Mouse (Mus musculus) CH12.LX (cell line): ENCODE results near the gene Mrpl42. TPM values are rescaled to one million over a fixed set of nuclear protein-coding genes. Genes with fewer than 3 reads are reported as not detected.

Source experiments
- DNase-seq: peaks from one replicate; pipeline ENCODE4 v3.0.0-alpha.2; 2013; ENCODE audit errors: extremely low read depth
- H3K27ac ChIP-seq: 2 replicates; pipeline ENCODE4 v1.5.1; 2012; ENCODE audit warnings: low read depth, mild to moderate bottlenecking, control low read depth, moderate library complexity; ENCODE audit not compliant: insufficient read depth
- H3K27me3 ChIP-seq: replicated peaks from 2 replicates; pipeline ENCODE3; 2012; ENCODE audit warnings: inconsistent platforms
- H3K36me3 ChIP-seq, 2 experiments: replicated peaks in 1 of 2; 2 replicates each; pipeline versions ENCODE3 to v1.6.1; 2012; ENCODE audit warnings: inconsistent platforms in 1 of 2, low read length in 1 of 2, mild to moderate bottlenecking in 1 of 2, mixed read lengths in 1 of 2, moderate library complexity in 1 of 2; ENCODE audit not compliant: control insufficient read depth in 1 of 2, insufficient read depth in 1 of 2
- H3K4me1 ChIP-seq, 2 experiments: 2 replicates each; pipeline ENCODE4 v1.6.1; 2012; ENCODE audit warnings: inconsistent platforms in 1 of 2, moderate library complexity in 1 of 2; ENCODE audit not compliant: insufficient read depth in 2 of 2, control insufficient read depth in 1 of 2
- H3K4me2 ChIP-seq: 2 replicates; pipeline ENCODE4 v1.6.1; 2012; ENCODE audit warnings: low read depth, mild to moderate bottlenecking, control low read depth; ENCODE audit not compliant: poor library complexity, insufficient read depth, severe bottlenecking
- H3K4me3 ChIP-seq, 3 experiments: fragments of 150-350 bp in 1 of 3; sonication (generic) in 1 of 3; replicated peaks in 1 of 3; 2 replicates each; pipeline versions ENCODE3 to v1.5.1; 2011 to 2012; ENCODE audit warnings: low read depth in 2 of 3, low read length in 2 of 3, mild to moderate bottlenecking in 2 of 3, moderate library complexity in 2 of 3, control low read depth in 1 of 3, improper control_type of control experiment in 1 of 3, inconsistent platforms in 1 of 3, mixed read lengths in 1 of 3; ENCODE audit not compliant: poor library complexity in 1 of 3
- H3K79me2 ChIP-seq: replicated peaks from 2 replicates; pipeline ENCODE4 v1.6.1; 2012; ENCODE audit warnings: mild to moderate bottlenecking, moderate library complexity; ENCODE audit not compliant: control insufficient read depth, poor library complexity, insufficient read depth, severe bottlenecking; ENCODE audit errors: extremely low read depth
- H3K9ac ChIP-seq: 2 replicates; pipeline ENCODE4 v1.6.1; 2012; ENCODE audit warnings: low read depth, mild to moderate bottlenecking, control low read depth, moderate library complexity; ENCODE audit not compliant: insufficient read depth
- H3K9me3 ChIP-seq: replicated peaks from 2 replicates; pipeline ENCODE3; 2012; ENCODE audit warnings: low read length, inconsistent platforms, mixed read lengths
- BHLHE40 ChIP-seq: IDR thresholded peaks from 2 replicates; pipeline ENCODE4 v1.6.1; 2011; ENCODE audit warnings: mild to moderate bottlenecking, low read depth, low read length, improper control_type of control experiment
- CHD1 ChIP-seq: IDR thresholded peaks from 2 replicates; pipeline ENCODE4 v1.6.1; 2012; ENCODE audit warnings: low read depth, low read length, improper control_type of control experiment, inconsistent platforms
- CHD2 ChIP-seq: IDR thresholded peaks from 2 replicates; pipeline ENCODE4 v1.6.1; 2011; ENCODE audit warnings: low read length, improper control_type of control experiment
- CTCF ChIP-seq, 2 experiments: IDR thresholded peaks in 1 of 2; conservative IDR thresholded peaks in 1 of 2; 2 replicates each; pipeline ENCODE4 v1.5.1; 2011 to 2012; ENCODE audit warnings: low read depth in 2 of 2, low read length in 2 of 2, improper control_type of control experiment in 1 of 2, inconsistent platforms in 1 of 2, mild to moderate bottlenecking in 1 of 2, moderate library complexity in 1 of 2
- ELF1 ChIP-seq: IDR thresholded peaks from 2 replicates; pipeline ENCODE4 v1.6.1; 2014; ENCODE audit warnings: low read depth, mild to moderate bottlenecking, inconsistent platforms, low read length, improper control_type of control experiment
- EP300 ChIP-seq: IDR thresholded peaks from 2 replicates; pipeline ENCODE4 v1.6.1; 2011; ENCODE audit warnings: low read length, improper control_type of control experiment
- ETS1 ChIP-seq: conservative IDR thresholded peaks from 2 replicates; pipeline ENCODE4 v1.6.1; 2012; ENCODE audit warnings: low read depth, mild to moderate bottlenecking, inconsistent platforms, low read length, improper control_type of control experiment, moderate library complexity
- GABPA ChIP-seq: IDR thresholded peaks from 2 replicates; pipeline ENCODE4 v1.6.1; 2012; ENCODE audit warnings: low read depth, low read length, improper control_type of control experiment, inconsistent platforms; ENCODE audit not compliant: insufficient replicate concordance
- HCFC1 ChIP-seq: IDR thresholded peaks from 2 replicates; pipeline ENCODE4 v1.6.1; 2012; ENCODE audit warnings: low read depth, mild to moderate bottlenecking, inconsistent platforms, low read length, improper control_type of control experiment
- IRF4 ChIP-seq: IDR thresholded peaks from 2 replicates; pipeline ENCODE4 v1.6.1; 2014; ENCODE audit warnings: low read depth, mild to moderate bottlenecking, inconsistent platforms, low read length, improper control_type of control experiment
- JUND ChIP-seq: conservative IDR thresholded peaks from 2 replicates; pipeline ENCODE4 v1.6.1; 2011; ENCODE audit warnings: low read depth, low read length, improper control_type of control experiment
- KAT2A ChIP-seq: IDR thresholded peaks from 2 replicates; pipeline ENCODE4 v1.6.1; 2012; ENCODE audit warnings: low read length, improper control_type of control experiment, inconsistent platforms; ENCODE audit not compliant: insufficient replicate concordance
- MAFK ChIP-seq: IDR thresholded peaks from 2 replicates; pipeline ENCODE4 v1.6.1; 2011; ENCODE audit warnings: low read length, improper control_type of control experiment; ENCODE audit not compliant: insufficient replicate concordance
- MAX ChIP-seq: IDR thresholded peaks from 2 replicates; pipeline ENCODE4 v1.6.1; 2011; ENCODE audit warnings: low read length, improper control_type of control experiment
- MAZ ChIP-seq: IDR thresholded peaks from 2 replicates; pipeline ENCODE4 v1.6.1; 2012; ENCODE audit warnings: low read depth, mild to moderate bottlenecking, inconsistent platforms, low read length, improper control_type of control experiment, moderate library complexity
- MEF2A ChIP-seq: IDR thresholded peaks from 2 replicates; pipeline ENCODE4 v1.6.1; 2014; ENCODE audit warnings: low read depth, mild to moderate bottlenecking, inconsistent platforms, low read length, improper control_type of control experiment, borderline replicate concordance
- MXI1 ChIP-seq: IDR thresholded peaks from 2 replicates; pipeline ENCODE4 v1.6.1; 2011; ENCODE audit warnings: mild to moderate bottlenecking, low read depth, low read length, improper control_type of control experiment
- MYC ChIP-seq: IDR thresholded peaks from 2 replicates; pipeline ENCODE4 v1.6.1; 2011; ENCODE audit warnings: low read depth, mild to moderate bottlenecking, improper control_type of control experiment, low read length
- NELFE ChIP-seq: IDR thresholded peaks from 2 replicates; pipeline ENCODE4 v1.6.1; 2011; ENCODE audit warnings: low read depth, low read length, improper control_type of control experiment
- NRF1 ChIP-seq: IDR thresholded peaks from 2 replicates; pipeline ENCODE4 v1.6.1; 2014; ENCODE audit warnings: low read depth, mild to moderate bottlenecking, inconsistent platforms, low read length, improper control_type of control experiment, moderate library complexity
- PAX5 ChIP-seq: IDR thresholded peaks from 2 replicates; pipeline ENCODE4 v1.6.1; 2012; ENCODE audit warnings: low read length, inconsistent platforms, mixed read lengths
- POLR2A ChIP-seq: IDR thresholded peaks from 2 replicates; pipeline ENCODE4 v1.6.1; 2011; ENCODE audit warnings: low read depth, mild to moderate bottlenecking, improper control_type of control experiment, low read length
- POLR2AphosphoS2 ChIP-seq: IDR thresholded peaks from 2 replicates; pipeline ENCODE4 v1.6.1; 2011; ENCODE audit warnings: low read depth, low read length, improper control_type of control experiment
- RAD21 ChIP-seq: IDR thresholded peaks from 2 replicates; pipeline ENCODE4 v1.6.1; 2011; ENCODE audit warnings: low read depth, mild to moderate bottlenecking, low read length, improper control_type of control experiment, moderate library complexity
- RCOR1 ChIP-seq: conservative IDR thresholded peaks from 2 replicates; pipeline ENCODE4 v1.6.1; 2012; ENCODE audit warnings: low read depth, mild to moderate bottlenecking, inconsistent platforms, low read length, improper control_type of control experiment
- SIN3A ChIP-seq: IDR thresholded peaks from 2 replicates; pipeline ENCODE4 v1.6.1; 2012; ENCODE audit warnings: low read length, improper control_type of control experiment, inconsistent platforms
- SMC3 ChIP-seq: IDR thresholded peaks from 2 replicates; pipeline ENCODE4 v1.6.1; 2011; ENCODE audit warnings: low read depth, low read length, improper control_type of control experiment
- TBP ChIP-seq: conservative IDR thresholded peaks from 2 replicates; pipeline ENCODE4 v1.6.1; 2011; ENCODE audit warnings: low read depth, low read length, improper control_type of control experiment
- TCF12 ChIP-seq: IDR thresholded peaks from 2 replicates; pipeline ENCODE4 v1.6.1; 2014; ENCODE audit warnings: low read depth, mild to moderate bottlenecking, inconsistent platforms, low read length, improper control_type of control experiment
- UBTF ChIP-seq: IDR thresholded peaks from 2 replicates; pipeline ENCODE4 v1.6.1; 2012; ENCODE audit warnings: low read depth, mild to moderate bottlenecking, inconsistent platforms, low read length, improper control_type of control experiment, moderate library complexity
- USF1 ChIP-seq: IDR thresholded peaks from 2 replicates; pipeline ENCODE4 v1.6.1; 2014; ENCODE audit warnings: low read depth, mild to moderate bottlenecking, inconsistent platforms, low read length, improper control_type of control experiment
- USF2 ChIP-seq: conservative IDR thresholded peaks from 2 replicates; pipeline ENCODE4 v1.6.1; 2011; ENCODE audit warnings: low read depth, low read length, improper control_type of control experiment
- ZC3H11A ChIP-seq: IDR thresholded peaks from 2 replicates; pipeline ENCODE4 v1.6.1; 2012; ENCODE audit warnings: low read depth, mild to moderate bottlenecking, inconsistent platforms, low read length, improper control_type of control experiment
- ZMIZ1 ChIP-seq: IDR thresholded peaks from 2 replicates; pipeline ENCODE4 v1.6.1; 2012; ENCODE audit warnings: low read depth, mild to moderate bottlenecking, inconsistent platforms, low read length, improper control_type of control experiment
- ZNF384 ChIP-seq: IDR thresholded peaks from 2 replicates; pipeline ENCODE4 v1.6.1; 2012; ENCODE audit warnings: low read depth, low read length, improper control_type of control experiment, inconsistent platforms
- dilution Hi-C: fragments of 300-500 bp; cut with MboI; formaldehyde crosslinking; loops from 2 replicates; pipeline ENCODE4 v1.14.3; 2020; ENCODE audit warnings: low sequenced_read_pairs; ENCODE audit not compliant: extremely low pct_unique_long_range_greater_than_20kb, extremely low pct_ligation_motif_present
- in situ Hi-C: fragments of 300-500 bp; cut with MboI; formaldehyde crosslinking; loops from 3 replicates; pipeline ENCODE4 v1.14.3; 2019; ENCODE audit warnings: low sequenced_read_pairs, low pct_ligation_motif_present, low pct_unique_long_range_greater_than_20kb, mixed read lengths
- polyA plus RNA-seq: library from polyadenylated mRNA; unstranded; fragments of >175 nt; gene quantifications from 2 replicates; pipeline ENCODE4 v1.2.1, GENCODE M21; 2012; ENCODE audit warnings: low read depth; ENCODE audit not compliant: insufficient read length
- total RNA-seq, 2 experiments: library from RNA; depleted of rRNA; stranded (reverse); fragments of 300-350 nt in 1 of 2; fragments of >200 nt in 1 of 2; gene quantifications; 2 replicates each; pipeline ENCODE4 v1.2.3; 2012 to 2014

Gene Mrpl42
- total and polyA plus RNA-seq, 3 experiments, result 161 to 389 (median 223) TPM

GRCm38 (mm10) chr10:95440566-95440965 is 61.2 kb downstream of the Mrpl42 start:
- Histone ChIP-seq H3K27me3 (no peaks in the 10 kb centered on the region), H3K9me3 (no peaks in the 10 kb centered on the region), H3K4me2 (0 out of 2 replicates have a peak overlapping the region, but pooled peaks have one; percentile 33), H3K9ac (no peak overlapping the region), H3K36me3 (no peaks in the 10 kb centered on the region), H3K4me3 (no peak overlapping the region), H3K79me2 (no peaks in the 10 kb centered on the region), H3K4me1 (peaks cover 8 to 29% of the 10 kb centered on the region in 2 experiments), H3K27ac (no peak overlapping the region)
- peak; percentile 84 for DNase-seq
- TF ChIP-seq POLR2AphosphoS2 (no peak), TBP (no peak), MAZ (no peak), MYC (peak; percentile 91), JUND (no peak), ETS1 (0 out of 2 replicates have a peak, but pooled peaks have one; percentile 19), ZC3H11A (no peak), SMC3 (peak; percentile 65), NRF1 (no peak), ZMIZ1 (no peak), KAT2A (no peak), BHLHE40 (peak; percentile 39; the same call in 1 of the 2 replicates), NELFE (no peak), POLR2A (no peak), GABPA (no peak), MAFK (no peak), CHD1 (no peak), HCFC1 (no peak), MXI1 (peak; percentile 55; the same call in 1 of the 2 replicates), PAX5 (no peak), SIN3A (no peak), USF1 (peak; percentile 77), MAX (peak; percentile 90), CHD2 (no peak), USF2 (peak; percentile 69), CTCF (conservative IDR thresholded peaks at IDR 0.05 in 1 of 2, IDR thresholded peaks at IDR 0.05 in 1 of 2; ENCODE audit: low read depth in 2 of 2, low read length in 2 of 2) (peak in 1 of 2 experiments; percentile 70; a peak in 2 of 4 replicates), ZNF384 (peak; percentile 73), TCF12 (no peak), RCOR1 (no peak), RAD21 (peak; percentile 70), IRF4 (0 out of 2 replicates have a peak, but pooled peaks have one; percentile 8), MEF2A (0 out of 2 replicates have a peak, but pooled peaks have one; percentile 28), EP300 (no peak), UBTF (no peak), ELF1 (no peak)
- in situ Hi-C loops (no loop called here), dilution Hi-C loops (no loop called here)
